Mouse (Mus musculus) G1E (cell line): Measurements from ENCODE around the gene Vps9d1.

Experiments
- CTCF ChIP-seq: IDR thresholded peaks from 2 replicates; pipeline ENCODE4 v1.5.1; 2012; ENCODE audit warnings: low read depth, low read length, inconsistent platforms, mixed read lengths
- GATA1 ChIP-seq: IDR thresholded peaks from 2 replicates; pipeline ENCODE4 v1.6.1; 2012; ENCODE audit warnings: borderline replicate concordance, low read length, inconsistent platforms, mixed read lengths
- GATA2 ChIP-seq: IDR thresholded peaks from 2 replicates; pipeline ENCODE4 v1.6.1; 2012; ENCODE audit warnings: low read depth, low read length, inconsistent platforms, borderline replicate concordance
- POLR2AphosphoS5 ChIP-seq: IDR thresholded peaks from 2 replicates; pipeline ENCODE4 v1.6.1; 2012; ENCODE audit warnings: low read depth, low read length, inconsistent platforms; ENCODE audit not compliant: insufficient replicate concordance
- TAL1 ChIP-seq: conservative IDR thresholded peaks from 2 replicates; pipeline ENCODE4 v1.6.1; 2012; ENCODE audit warnings: low read depth, low read length, inconsistent platforms, mixed read lengths

DNA sequence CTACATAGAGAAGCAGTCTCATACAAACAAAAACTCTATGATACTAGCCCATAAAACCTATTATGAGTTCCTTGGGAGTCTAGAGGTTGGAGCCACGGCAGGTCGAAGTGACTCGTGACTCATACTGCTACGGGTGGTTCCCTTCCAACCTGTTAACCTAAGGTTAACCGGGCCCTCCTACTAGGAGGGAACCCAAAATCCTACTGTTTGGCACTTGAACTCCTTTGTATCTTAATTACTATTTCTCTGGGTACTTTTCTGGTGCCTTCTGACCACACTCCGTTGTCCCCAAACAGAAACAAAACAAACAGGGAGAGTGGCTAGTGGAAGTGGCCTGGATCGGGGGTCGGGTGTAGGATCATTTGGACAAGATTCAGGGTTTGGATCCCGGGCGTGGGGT lies 42.3 kb downstream of the Vps9d1 start:
- TF ChIP-seq CTCF = no peak
- no peak for TF ChIP-seq POLR2AphosphoS5
- TF ChIP-seq GATA2 = no peak
- TF ChIP-seq GATA1 = no peak
- no peak for TF ChIP-seq TAL1
